Mouse (Mus musculus) gastrocnemius, postnatal 10 days (tissue): Measurements from ENCODE around the gene Fam76b. TPM values are rescaled to one million over a fixed set of nuclear protein-coding genes. Genes with fewer than 3 reads are reported as not detected.
"Not testable (repeated sequence)": the region's sequence is repeated elsewhere in the genome, so short reads cannot be mapped to it uniquely, and the experiment has no call there.

Experiments
- DNase-seq: peaks from one replicate; pipeline ENCODE4 v3.0.0; 2021; ENCODE audit warnings: mixed read lengths
- long read RNA-seq, 2 experiments: library from polyadenylated mRNA; stranded (forward); transcript quantifications; one replicate each; pipeline ENCODE4 v2.0.0; 2021
- total RNA-seq, 2 experiments: library from RNA; stranded (reverse); gene quantifications; 2 replicates each; pipeline ENCODE4 v1.2.3; 2021

Gene Fam76b
- 10 to 100 TPM; 12.3 to 16.2 TPM for total RNA-seq
- long read RNA-seq, experiment 1, partial matches to known transcripts: 0 of 6 reads
- long read RNA-seq, experiment 1, other reads (novel, unspliced or antisense): 2 of 6 reads
- long read RNA-seq, experiment 2, transcript Fam76b-201 (10 exons, 3,702 nt): major isoform, 5 of 12 reads
- long read RNA-seq, experiment 2, partial matches to known transcripts: 0 of 12 reads
- long read RNA-seq, experiment 2, other reads (novel, unspliced or antisense): 6 of 12 reads

GRCm38 (mm10) chr9:13827406-13828086 lies at the start of gene Fam76b:
Gene Fam76b (plus strand): TSS chr9:13827716.
- peak; percentile 95 for DNase-seq

GRCm38 (mm10) chr9:13781985-13782384 lies 45.5 kb upstream of the Fam76b start:
- no peak for DNase-seq

- not testable (repeated sequence) for DNase-seq
Observed at GRCm38 (mm10) chr9:13790864-13791263, 36.7 kb upstream of the Fam76b start.

- no peak for DNase-seq
Observed at GRCm38 (mm10) chr9:13794302-13794701, 33.2 kb upstream of the Fam76b start.

GRCm38 (mm10) chr9:13794756-13795155 lies 32.8 kb upstream of the Fam76b start:
- no peak for DNase-seq

- DNase-seq: no peak
Observed at GRCm38 (mm10) chr9:13804480-13804879, 23.0 kb upstream of the Fam76b start.

- no peak for DNase-seq
Observed at GRCm38 (mm10) chr9:13806854-13807253, 20.7 kb upstream of the Fam76b start.

- DNase-seq: no peak
Observed at GRCm38 (mm10) chr9:13807657-13808056, 19.9 kb upstream of the Fam76b start.

GRCm38 (mm10) chr9:13809937-13810336 lies 17.6 kb upstream of the Fam76b start:
- no peak for DNase-seq

- no peak for DNase-seq
Observed at GRCm38 (mm10) chr9:13818369-13818768, 9.1 kb upstream of the Fam76b start.

- no peak for DNase-seq
Observed at GRCm38 (mm10) chr9:13820774-13821173, 6.7 kb upstream of the Fam76b start.

- DNase-seq: no peak
Observed at GRCm38 (mm10) chr9:13825896-13826295, 1.6 kb upstream of the Fam76b start.

- no peak for DNase-seq
Observed at GRCm38 (mm10) chr9:13826391-13826805, 1.1 kb upstream of the Fam76b start.

GRCm38 (mm10) chr9:13826832-13827405 lies 597 bp upstream of the Fam76b start, which contains the start of gene Cep57:
Gene Cep57 (minus strand): TSS chr9:13827107.
- peak; percentile 81 for DNase-seq

GRCm38 (mm10) chr9:13828087-13828441 lies 548 bp downstream of the Fam76b start:
- no peak for DNase-seq

GRCm38 (mm10) chr9:13835256-13835655 lies 7.7 kb downstream of the Fam76b start:
- DNase-seq: no peak

- no peak for DNase-seq
Observed at GRCm38 (mm10) chr9:13836726-13837125, 9.2 kb downstream of the Fam76b start.

GRCm38 (mm10) chr9:13847591-13847990 lies 20.1 kb downstream of the Fam76b start:
- no peak for DNase-seq

GRCm38 (mm10) chr9:13848481-13849480 lies 21.3 kb downstream of the Fam76b start:
- DNase-seq: no peak

GRCm38 (mm10) chr9:13853876-13854275 lies 26.4 kb downstream of the Fam76b start:
- DNase-seq: no peak

GRCm38 (mm10) chr9:13856247-13856646 lies 28.7 kb downstream of the Fam76b start:
- no peak for DNase-seq

- DNase-seq: no peak
Observed at GRCm38 (mm10) chr9:13856777-13857176, 29.3 kb downstream of the Fam76b start.
